Mouse (Mus musculus) c-Kit-positive CD71-negative TER-119-negative erythroid progenitor cells, embryonic 14.5 days (primary cell): ENCODE data around the gene Frmd6.

Source experiments
- DNase-seq: peaks from one replicate; pipeline ENCODE4 v3.0.0-alpha.2; 2013; ENCODE audit warnings: low read depth

Gene Frmd6

GRCm38 (mm10) chr12:70853026-70853425, 27.7 kb downstream of the Frmd6 start:
- DNase-seq: no peak

- no peak for DNase-seq
These were observed 30.4 kb downstream of the Frmd6 start for GRCm38 (mm10) chr12:70855678-70856077.

- no peak for DNase-seq
These were observed 31.5 kb downstream of the Frmd6 start for GRCm38 (mm10) chr12:70856776-70857175.

GRCm38 (mm10) chr12:70863281-70863680, 38.0 kb downstream of the Frmd6 start:
- DNase-seq: no peak

- no peak for DNase-seq
These were observed 42.5 kb downstream of the Frmd6 start for GRCm38 (mm10) chr12:70867780-70868179.

- DNase-seq: no peak
These were observed 43.1 kb downstream of the Frmd6 start for GRCm38 (mm10) chr12:70868190-70868987.

GRCm38 (mm10) chr12:70868988-70869291, 43.6 kb downstream of the Frmd6 start:
- no peak for DNase-seq

GRCm38 (mm10) chr12:70873544-70873943, 48.2 kb downstream of the Frmd6 start:
- no peak for DNase-seq

GRCm38 (mm10) chr12:70876270-70876998, 51.1 kb downstream of the Frmd6 start:
- no peak for DNase-seq

- DNase-seq: no peak
These were observed 52.8 kb downstream of the Frmd6 start for GRCm38 (mm10) chr12:70877926-70878710.

GRCm38 (mm10) chr12:70880396-70880975, 55.2 kb downstream of the Frmd6 start:
- no peak for DNase-seq

GRCm38 (mm10) chr12:70881340-70881739, 56.0 kb downstream of the Frmd6 start:
- no peak for DNase-seq

- DNase-seq: no peak
These were observed 56.5 kb downstream of the Frmd6 start for GRCm38 (mm10) chr12:70881854-70882253.

- DNase-seq: no peak
These were observed 57.8 kb downstream of the Frmd6 start for GRCm38 (mm10) chr12:70883141-70883540.

GRCm38 (mm10) chr12:70884113-70884512, 58.8 kb downstream of the Frmd6 start:
- DNase-seq: no peak

- DNase-seq: no peak
These were observed 59.7 kb downstream of the Frmd6 start for GRCm38 (mm10) chr12:70884973-70885372.

- DNase-seq: peak; percentile 23
These were observed 60.3 kb downstream of the Frmd6 start for GRCm38 (mm10) chr12:70885576-70885975.

- DNase-seq: no peak
These were observed 65.1 kb downstream of the Frmd6 start for GRCm38 (mm10) chr12:70890405-70890804.

- no peak for DNase-seq
These were observed 65.7 kb downstream of the Frmd6 start for GRCm38 (mm10) chr12:70890874-70891470.

- DNase-seq: no peak
These were observed 70.0 kb downstream of the Frmd6 start for GRCm38 (mm10) chr12:70895275-70895674.

- no peak for DNase-seq
These were observed 70.8 kb downstream of the Frmd6 start for GRCm38 (mm10) chr12:70896068-70896467.

GRCm38 (mm10) chr12:70897434-70897833, 72.1 kb downstream of the Frmd6 start:
- DNase-seq: no peak
